Mouse (Mus musculus): ENCODE measurements at regions not wholly inside any gene's neighbourhood (a gene's known extent, or its start where the extent isn't known, plus 50 kb on each side); places are given as distances from the start of the nearest gene placed in this dataset.

DNA sequence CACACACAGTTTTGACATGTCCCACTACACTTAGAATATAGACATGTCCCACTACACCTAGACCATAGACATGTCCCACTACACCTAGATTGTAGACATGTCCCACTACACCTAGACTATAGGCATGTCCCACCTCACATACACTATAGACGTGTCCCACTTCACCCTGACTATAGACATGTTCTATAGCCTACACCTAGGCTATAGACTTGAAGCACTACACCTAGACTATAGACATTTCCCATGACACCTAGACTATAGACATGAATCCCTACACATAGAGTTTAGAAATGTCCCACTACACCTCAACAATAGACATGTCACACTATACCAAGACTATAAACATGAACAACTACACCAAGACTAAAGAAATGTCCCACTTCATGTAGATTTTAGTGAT is 2580.9 kb downstream of the Gm37988 start:
- ATAC-seq (replicated peaks; ENCODE audit: low FRiP score, low read depth) (no peak), DNase-seq (ENCODE audit: low spot score) (no peak)
- Histone ChIP-seq H3K27ac (no peak overlapping the region), H3K27me3 (ENCODE audit: insufficient read depth, low read length) (no peaks in the 10 kb centered on the region), H3K9ac (ENCODE audit: low read depth, low read length) (no peak overlapping the region), H3K4me3 (replicated peaks; ENCODE audit: low read depth, low read length) (no peak overlapping the region), H3K4me1 (replicated peaks; ENCODE audit: insufficient read depth, low read length) (no peaks in the 10 kb centered on the region), H3K9me3 (replicated peaks; ENCODE audit: low read length) (no peaks in the 10 kb centered on the region), H3K4me2 (ENCODE audit: low read length) (no peak overlapping the region), H3K36me3 (ENCODE audit: insufficient read depth, low read length) (no peaks in the 10 kb centered on the region)
- TF ChIP-seq CTCF (IDR thresholded peaks at IDR 0.05; ENCODE audit: low read depth), result no peak
- 89% methylated on average over 1 of the region's 1 CpGs for WGBS

DNA sequence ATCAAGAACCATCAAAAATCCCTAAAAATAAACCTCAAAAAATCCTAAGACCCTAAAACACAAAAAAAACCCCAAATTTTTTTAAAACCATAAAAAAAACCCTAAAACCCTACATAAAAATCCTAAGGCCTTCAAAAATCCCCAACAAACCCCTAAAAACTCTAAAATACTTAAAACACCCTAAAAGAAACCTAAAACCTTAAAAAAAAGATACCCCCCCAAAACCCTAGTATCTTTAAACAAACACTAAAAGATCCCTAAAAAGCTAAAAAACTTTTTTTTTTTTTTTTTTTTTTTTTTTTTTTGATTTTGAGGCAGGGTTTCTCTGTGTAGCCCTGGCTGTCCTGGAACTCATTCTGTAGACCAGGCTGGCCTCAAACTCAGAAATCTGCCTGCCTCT is 2585.8 kb downstream of the Gm37988 start:
- DNase-seq (ENCODE audit: low spot score), result no peak
- Histone ChIP-seq H3K4me3 (replicated peaks; ENCODE audit: low read depth, low read length) (no peak overlapping the region), H3K4me1 (replicated peaks; ENCODE audit: insufficient read depth, low read length) (no peaks in the 10 kb centered on the region), H3K36me3 (ENCODE audit: insufficient read depth, low read length) (no peaks in the 10 kb centered on the region), H3K4me2 (ENCODE audit: low read length) (no peak overlapping the region), H3K27ac (no peak overlapping the region), H3K9ac (ENCODE audit: low read depth, low read length) (no peak overlapping the region), H3K27me3 (ENCODE audit: insufficient read depth, low read length) (no peaks in the 10 kb centered on the region), H3K9me3 (replicated peaks; ENCODE audit: low read length) (no peaks in the 10 kb centered on the region)
- no peak for ATAC-seq (replicated peaks; ENCODE audit: low FRiP score, low read depth)
- TF ChIP-seq CTCF (IDR thresholded peaks at IDR 0.05; ENCODE audit: low read depth), result no peak

DNA sequence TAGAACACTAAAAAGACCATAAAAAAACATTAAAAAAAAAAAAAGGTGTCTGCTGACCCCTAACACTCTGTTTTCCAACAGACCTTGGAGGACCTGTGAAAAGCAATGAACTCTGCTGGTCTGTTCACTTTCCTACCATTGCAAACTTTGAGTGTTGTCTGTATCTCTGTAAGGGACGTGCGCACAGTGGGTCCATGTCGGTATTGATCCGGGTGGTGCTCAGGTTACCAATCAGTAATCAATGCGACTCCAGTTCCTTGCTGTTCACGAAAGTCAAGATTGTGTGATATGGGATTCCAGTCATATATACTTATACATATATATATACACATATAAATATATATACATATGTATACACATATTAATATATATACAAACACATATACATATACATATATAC is 2586.5 kb downstream of the Gm37988 start:
- no peak overlapping the region for H3K4me3 ChIP-seq (replicated peaks; ENCODE audit: low read depth, low read length)
- H3K27me3 ChIP-seq (ENCODE audit: insufficient read depth, low read length), result no peaks in the 10 kb centered on the region
- H3K4me1 ChIP-seq (replicated peaks; ENCODE audit: insufficient read depth, low read length), result no peaks in the 10 kb centered on the region
- H3K4me2 ChIP-seq (ENCODE audit: low read length), result no peak overlapping the region
- no peak overlapping the region for H3K9ac ChIP-seq (ENCODE audit: low read depth, low read length)
- ATAC-seq (replicated peaks; ENCODE audit: low FRiP score, low read depth) (no peak), DNase-seq (ENCODE audit: low spot score) (no peak)
- H3K27ac ChIP-seq, result no peak overlapping the region
- H3K36me3 ChIP-seq (ENCODE audit: insufficient read depth, low read length), result no peaks in the 10 kb centered on the region
- no peak for TF ChIP-seq CTCF (IDR thresholded peaks at IDR 0.05; ENCODE audit: low read depth)
- H3K9me3 ChIP-seq (replicated peaks; ENCODE audit: low read length), result no peaks in the 10 kb centered on the region
- 95% methylated on average over 6 of the region's 6 CpGs for WGBS

DNA sequence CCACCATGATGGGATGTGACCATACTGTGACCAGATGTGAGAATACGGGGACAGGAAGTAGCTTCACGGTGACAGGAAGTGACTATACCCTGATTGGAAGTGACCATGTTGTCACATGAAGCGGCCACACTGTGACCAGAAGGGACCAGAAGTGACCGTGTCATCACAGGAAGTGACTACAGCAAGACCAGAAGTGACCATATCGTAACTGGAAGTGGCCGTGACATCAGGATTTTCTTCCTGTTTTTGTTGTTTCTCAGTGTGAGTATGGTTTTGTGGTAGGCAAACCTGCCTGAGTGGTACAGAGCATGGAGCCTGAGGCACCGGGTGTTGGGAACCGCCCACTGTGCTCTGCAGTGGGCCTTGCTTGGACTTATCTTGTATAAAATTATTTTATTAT is 2587.8 kb downstream of the Gm37988 start:
- H3K4me3 ChIP-seq (replicated peaks; ENCODE audit: low read depth, low read length), result no peak overlapping the region
- 89% methylated on average over 8 of the region's 8 CpGs for WGBS
- H3K4me1 ChIP-seq (replicated peaks; ENCODE audit: insufficient read depth, low read length), result no peaks in the 10 kb centered on the region
- H3K4me2 ChIP-seq (ENCODE audit: low read length), result no peak overlapping the region
- no peak for TF ChIP-seq CTCF (IDR thresholded peaks at IDR 0.05; ENCODE audit: low read depth)
- H3K27me3 ChIP-seq (ENCODE audit: insufficient read depth, low read length), result no peaks in the 10 kb centered on the region
- H3K27ac ChIP-seq, result no peak overlapping the region
- ATAC-seq (replicated peaks; ENCODE audit: low FRiP score, low read depth), result no peak
- no peaks in the 10 kb centered on the region for H3K36me3 ChIP-seq (ENCODE audit: insufficient read depth, low read length)
- no peak for DNase-seq (ENCODE audit: low spot score)
- H3K9me3 ChIP-seq (replicated peaks; ENCODE audit: low read length), result no peaks in the 10 kb centered on the region
- no peak overlapping the region for H3K9ac ChIP-seq (ENCODE audit: low read depth, low read length)

DNA sequence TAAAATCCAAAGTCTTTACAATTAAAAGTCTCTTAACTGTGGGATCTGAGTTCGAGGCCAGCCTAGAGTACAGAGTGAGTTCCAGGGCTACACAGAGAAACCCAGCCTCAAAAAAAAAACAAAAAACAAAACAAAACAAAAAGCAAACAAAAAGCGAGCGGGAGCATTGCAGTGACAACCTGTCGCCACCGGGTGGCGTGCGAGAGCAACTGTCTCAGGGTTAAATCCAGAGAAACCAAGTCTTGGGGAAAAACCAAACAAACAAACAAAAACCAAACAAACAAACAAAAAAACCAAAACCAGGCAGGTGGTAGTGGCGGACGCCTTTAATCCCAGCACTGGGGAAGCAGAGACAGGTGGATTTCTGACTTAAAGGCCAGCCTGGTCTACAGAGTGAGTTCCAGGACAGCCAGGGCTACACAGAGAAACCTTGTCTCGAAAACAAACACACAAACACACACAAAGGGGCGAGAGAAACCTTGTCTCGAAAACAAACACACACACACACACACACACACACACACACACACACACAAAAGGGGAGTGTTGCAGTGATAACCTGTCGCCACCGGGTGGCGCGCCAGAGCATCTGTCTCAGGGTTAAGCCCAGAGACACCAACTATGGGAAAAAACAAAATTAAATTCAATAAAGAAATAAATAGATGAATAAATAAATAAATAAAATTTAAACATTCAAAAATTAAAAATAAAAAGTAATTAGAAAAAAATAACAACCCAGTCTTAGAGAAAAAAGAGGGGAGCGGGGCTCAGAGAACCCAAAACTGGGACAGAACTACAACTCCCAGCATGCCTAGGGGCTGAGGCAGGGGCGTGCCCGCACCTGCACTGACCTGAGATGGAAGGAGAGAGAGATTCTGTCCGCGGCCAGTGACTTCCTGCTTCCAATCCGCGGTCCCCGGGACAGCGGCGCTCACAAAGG is 2589.4 kb downstream of the Gm37988 start:
- no peaks in the 10 kb centered on the region for H3K27me3 ChIP-seq (ENCODE audit: insufficient read depth, low read length)
- H3K9ac ChIP-seq (ENCODE audit: low read depth, low read length), result peak overlapping the region; percentile 50; the same call in 1 of the 2 replicates

DNA sequence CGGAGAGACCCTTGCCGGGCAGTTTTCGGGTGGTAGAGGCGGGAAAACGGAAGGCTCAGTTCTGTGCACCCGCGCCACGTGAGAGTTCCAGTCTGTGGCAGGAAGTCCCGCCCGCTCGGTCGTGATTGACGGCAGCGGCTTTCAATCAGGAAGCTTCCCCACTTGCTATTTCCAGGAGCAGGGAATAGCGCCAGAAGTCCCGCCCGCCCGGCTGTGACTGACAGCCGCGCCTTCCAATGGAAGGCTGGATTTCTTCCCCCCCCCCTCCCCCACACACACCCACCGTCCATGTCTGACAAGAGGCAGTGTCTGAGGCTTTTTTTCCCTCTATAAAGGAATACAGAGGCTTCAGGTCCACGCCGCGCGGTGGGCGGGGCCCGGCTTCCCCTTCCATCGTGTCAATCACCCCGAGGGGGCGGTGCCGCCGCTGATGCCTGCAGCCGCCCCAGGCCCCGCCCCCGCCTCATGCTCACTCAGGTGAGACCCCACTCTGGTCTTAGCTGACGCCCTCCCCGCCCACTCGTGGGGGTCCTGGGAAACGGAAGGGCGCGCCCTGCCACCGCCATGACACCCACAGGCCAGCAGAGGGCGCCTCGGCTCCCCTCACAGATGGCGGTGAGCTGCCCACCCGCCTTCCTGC is 2590.2 kb downstream of the Gm37988 start:
- Histone ChIP-seq H3K27me3 (ENCODE audit: insufficient read depth, low read length) (no peaks in the 10 kb centered on the region), H3K4me1 (replicated peaks; ENCODE audit: insufficient read depth, low read length) (no peaks in the 10 kb centered on the region), H3K4me3 (replicated peaks; ENCODE audit: low read depth, low read length) (peak overlapping the region; percentile 78), H3K9me3 (replicated peaks; ENCODE audit: low read length) (no peaks in the 10 kb centered on the region), H3K4me2 (ENCODE audit: low read length) (peak overlapping the region; percentile 80), H3K9ac (ENCODE audit: low read depth, low read length) (peak overlapping the region; percentile 59; the same call in 1 of the 2 replicates), H3K27ac (peak overlapping the region; percentile 76), H3K36me3 (ENCODE audit: insufficient read depth, low read length) (no peaks in the 10 kb centered on the region)
- ATAC-seq (replicated peaks; ENCODE audit: low FRiP score, low read depth) (peak; percentile 98), DNase-seq (ENCODE audit: low spot score) (peak; percentile 98)
- TF ChIP-seq CTCF (IDR thresholded peaks at IDR 0.05; ENCODE audit: low read depth), result peak; percentile 80
- under 1% methylated on average over 45 of the region's 46 CpGs for WGBS

More for the DNA sequence above, 2589.4 kb downstream of the Gm37988 start:
- DNase-seq (ENCODE audit: low spot score), result peak; percentile 90
- Histone ChIP-seq H3K4me1 (replicated peaks; ENCODE audit: insufficient read depth, low read length) (no peaks in the 10 kb centered on the region), H3K4me3 (replicated peaks; ENCODE audit: low read depth, low read length) (peak overlapping the region; percentile 78), H3K27ac (peak overlapping the region; percentile 64; the same call in 1 of the 2 replicates), H3K9me3 (replicated peaks; ENCODE audit: low read length) (no peaks in the 10 kb centered on the region), H3K4me2 (ENCODE audit: low read length) (peak overlapping the region; percentile 50), H3K36me3 (ENCODE audit: insufficient read depth, low read length) (no peaks in the 10 kb centered on the region)
- TF ChIP-seq CTCF (IDR thresholded peaks at IDR 0.05; ENCODE audit: low read depth), result peak; percentile 69
- peak; percentile 86 for ATAC-seq (replicated peaks; ENCODE audit: low FRiP score, low read depth)
- 16% methylated on average over 26 of the region's 26 CpGs for whole genome bisulfite sequencing

Data from kidney, postnatal 0 days (tissue).